Mouse (Mus musculus): ENCODE results near the gene Gm14327.
"Not testable (repeated sequence)": the region's sequence is repeated elsewhere in the genome, so short reads cannot be mapped to it uniquely, and the experiment has no call there.

Gene Gm14327

DNA sequence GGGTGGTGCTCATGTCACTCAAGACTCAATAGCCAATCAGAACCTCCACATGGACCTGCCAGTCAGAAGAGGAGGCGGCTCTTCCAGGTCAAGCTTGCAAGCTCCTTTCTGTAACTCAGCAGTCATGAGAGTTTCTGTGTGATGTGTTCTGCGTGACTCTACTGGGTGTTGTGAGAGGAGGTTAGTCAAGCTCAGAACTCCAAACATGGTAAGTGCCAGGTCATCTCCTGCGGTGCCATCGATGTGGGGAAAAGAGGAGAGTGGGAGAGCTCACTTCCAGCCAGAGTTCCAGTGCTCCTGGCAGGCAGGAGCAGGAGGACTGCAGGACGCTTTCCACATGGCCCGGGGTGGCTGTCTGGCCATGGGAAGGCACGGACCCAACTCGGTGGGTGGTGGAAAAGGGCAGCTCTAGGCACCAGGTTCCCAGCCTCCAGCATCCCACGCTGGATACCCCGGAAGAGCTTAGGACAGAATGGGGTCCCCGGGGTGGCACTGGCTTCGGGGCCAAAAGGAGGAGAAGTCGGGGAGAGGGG is at the start of gene Gm14327:
TSS of gene Gm14327 (plus strand) at position 51 of the 533 bp plus-strand sequence.
- DNase-seq = not testable (repeated sequence)

DNA sequence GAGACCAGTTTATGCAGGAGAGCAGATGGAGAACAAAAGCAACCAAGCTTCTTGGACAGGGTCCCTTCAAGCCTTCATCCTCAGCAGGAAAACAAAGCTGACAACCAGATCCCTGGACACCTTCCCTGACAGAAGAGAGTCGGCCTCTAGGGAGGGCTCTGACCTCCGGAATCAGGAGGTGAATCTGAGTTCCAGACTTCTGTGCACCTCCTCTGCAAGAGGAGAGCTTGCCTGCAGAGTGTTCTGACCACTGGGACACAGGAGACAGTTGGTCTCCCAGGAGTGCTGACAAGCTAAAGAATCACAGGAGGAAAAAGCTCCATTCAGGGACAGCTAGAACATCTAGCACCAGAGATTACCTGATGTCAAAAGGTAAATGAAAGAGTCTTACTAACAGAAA is 34.6 kb upstream of the Gm14327 start:
- DNase-seq = not testable (repeated sequence)

DNA sequence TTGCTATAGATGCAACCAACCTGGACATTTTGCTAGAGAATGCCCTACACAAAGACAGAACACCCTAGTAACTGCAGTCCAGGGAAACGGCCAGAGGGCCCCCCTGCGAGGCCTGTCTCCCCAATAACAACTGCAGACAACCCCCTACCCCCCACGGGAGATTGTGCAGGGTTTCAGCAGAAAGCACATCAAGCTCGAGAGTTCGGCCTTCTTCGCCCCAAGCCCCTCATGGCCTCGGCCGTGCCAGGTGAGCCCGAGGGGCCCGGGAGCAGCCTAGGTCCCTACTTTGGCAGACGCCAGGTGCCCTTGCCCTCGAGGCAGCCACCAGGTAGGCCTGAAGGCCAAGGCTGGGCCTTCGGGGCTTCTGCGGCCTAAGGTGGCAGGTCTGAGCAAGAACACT is 9.2 kb upstream of the Gm14327 start:
- DNase-seq = not testable (repeated sequence)

DNA sequence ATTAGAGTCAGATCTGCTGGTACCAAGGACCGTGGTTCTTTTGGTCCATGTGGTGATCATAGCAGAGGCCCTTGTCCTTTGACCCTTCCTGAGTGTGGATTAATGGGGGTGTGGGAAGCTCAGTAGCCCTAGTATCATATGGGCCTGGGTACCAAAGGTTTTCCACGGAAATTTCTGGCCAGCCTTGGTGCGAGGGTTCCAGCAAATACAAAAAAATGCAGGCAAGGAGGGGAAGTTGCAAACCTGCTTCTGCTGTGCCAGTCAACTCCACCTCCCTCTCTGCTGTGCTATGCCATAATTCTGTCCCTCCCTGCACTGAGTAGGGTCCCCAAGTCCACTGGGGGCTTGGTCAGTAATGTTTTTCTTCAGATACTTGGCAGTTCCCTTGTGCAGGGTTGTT is 1.3 kb downstream of the Gm14327 start:
- not testable (repeated sequence) for DNase-seq

DNA sequence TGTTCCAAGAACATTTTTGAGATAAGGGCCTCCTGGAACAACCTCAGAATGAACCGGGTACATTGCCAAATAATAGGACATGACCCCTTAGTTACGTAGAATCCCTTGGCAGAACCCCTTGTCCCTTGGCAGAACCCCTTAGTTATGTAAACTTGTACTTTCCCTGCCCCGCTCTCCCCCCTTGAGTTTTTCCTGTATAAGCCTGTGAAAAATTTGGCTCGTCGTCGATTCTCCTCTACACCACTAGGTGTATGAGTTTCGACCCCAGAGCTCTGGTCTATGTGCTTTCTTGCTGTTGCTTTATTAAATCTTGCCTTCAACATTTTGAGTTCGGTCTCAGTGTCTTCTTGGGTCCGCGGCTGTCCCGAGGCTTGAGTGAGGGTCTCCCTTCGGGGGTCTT is 6.4 kb downstream of the Gm14327 start:
- DNase-seq = not testable (repeated sequence)

DNA sequence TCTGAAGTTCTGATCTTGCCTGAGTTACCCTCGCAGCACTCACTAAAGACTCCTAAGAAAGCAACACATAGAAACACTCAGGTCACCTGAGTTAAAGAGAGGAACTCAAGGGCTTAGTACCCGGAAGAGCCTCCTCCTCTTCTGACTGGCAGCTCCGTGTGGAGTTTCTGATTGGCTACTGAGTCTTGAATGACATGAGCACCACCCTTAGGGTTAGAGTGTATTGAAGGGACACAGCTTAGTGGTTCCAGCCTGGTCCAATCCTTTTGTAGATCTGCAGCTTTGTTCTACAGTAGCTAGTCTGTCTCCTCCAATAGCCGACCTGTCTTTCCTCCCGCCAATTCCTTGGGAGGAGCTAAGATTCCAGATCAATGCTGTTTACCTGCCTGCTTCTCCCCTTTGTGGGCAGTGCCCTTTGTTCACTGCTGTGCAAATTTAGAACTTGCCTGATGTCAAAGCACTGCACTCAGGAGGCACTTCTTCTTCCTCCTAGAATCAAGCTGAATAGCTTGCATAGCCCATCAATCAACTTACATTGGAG is 28.7 kb downstream of the Gm14327 start, which contains the start of gene Zfp972:
TSS of gene Zfp972 (minus strand) at position 51 of the 541 bp plus-strand sequence.
- DNase-seq = not testable (repeated sequence)

Data from thymus, postnatal 14 days (tissue).